Mouse (Mus musculus) spleen, postnatal 4 days (tissue): ENCODE results near the gene Nav2.
A peak's percentile ranks its signal among the peaks of the same experiment; 100 is the strongest.

Source experiments
- DNase-seq, 2 experiments: peaks; one replicate each; pipeline ENCODE4 v3.0.0; 2022; ENCODE audit warnings: low spot score in 2 of 2

Nav2 gene

DNA sequence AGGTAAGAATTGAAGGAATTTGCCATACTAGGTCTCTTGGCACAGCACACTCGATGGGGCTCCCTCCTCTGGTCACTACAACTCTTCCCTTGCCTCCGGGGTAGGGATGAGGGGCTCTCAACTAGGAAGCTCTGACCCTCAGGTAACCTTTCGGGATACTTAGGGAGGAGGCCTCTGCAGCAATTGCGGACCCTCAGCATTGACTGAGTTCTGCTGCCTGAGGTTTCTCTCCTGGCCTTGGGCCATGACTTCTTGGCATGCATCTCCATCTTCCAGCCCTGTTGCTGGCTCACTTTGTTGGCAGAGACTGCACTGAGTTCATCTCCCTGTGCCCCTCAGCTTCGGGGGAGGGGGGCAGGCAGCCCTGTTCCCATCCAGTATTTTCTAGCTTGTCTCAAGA is 650.4 kb downstream of the Nav2 start:
- no peak for DNase-seq

DNA sequence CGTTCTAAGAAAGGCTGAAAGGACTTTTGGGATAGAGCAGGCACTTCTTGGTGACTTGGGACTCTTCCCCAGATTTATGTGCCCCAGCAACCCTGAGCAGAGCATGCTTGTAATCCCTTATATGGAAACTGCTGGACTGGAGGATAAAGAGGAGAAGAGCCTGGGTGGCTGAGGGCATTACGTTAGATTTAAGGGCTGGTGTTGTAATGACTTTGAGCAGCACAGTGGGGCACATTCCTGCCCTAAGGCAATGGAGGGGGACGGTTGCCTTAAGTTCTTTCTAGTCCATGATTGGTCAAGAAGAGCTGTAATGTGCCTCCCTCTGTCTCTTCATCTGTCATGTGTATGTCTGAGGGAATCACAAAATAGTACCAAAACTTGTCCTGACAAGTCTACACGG is 651.5 kb downstream of the Nav2 start:
- DNase-seq: no peak

DNA sequence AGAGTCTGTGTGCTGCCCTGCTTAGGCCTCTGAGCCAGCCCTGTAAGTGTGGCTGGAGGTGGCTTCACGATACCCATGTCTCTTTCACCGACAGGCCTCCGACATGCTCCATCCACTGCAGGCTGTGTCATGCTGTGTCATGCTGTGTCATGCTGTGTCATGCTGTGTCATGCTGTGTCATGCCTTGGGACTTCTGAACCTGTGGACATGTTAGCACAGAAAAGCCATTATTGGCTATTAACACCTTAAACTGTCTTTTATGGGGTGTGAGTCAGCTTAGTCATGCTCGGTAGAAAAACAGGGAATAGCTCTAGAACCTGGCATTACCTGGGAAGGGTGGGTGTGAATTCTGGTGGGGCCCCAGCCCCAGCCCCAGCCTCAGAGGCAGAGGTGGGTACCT is 653.9 kb downstream of the Nav2 start:
- no peak for DNase-seq

DNA sequence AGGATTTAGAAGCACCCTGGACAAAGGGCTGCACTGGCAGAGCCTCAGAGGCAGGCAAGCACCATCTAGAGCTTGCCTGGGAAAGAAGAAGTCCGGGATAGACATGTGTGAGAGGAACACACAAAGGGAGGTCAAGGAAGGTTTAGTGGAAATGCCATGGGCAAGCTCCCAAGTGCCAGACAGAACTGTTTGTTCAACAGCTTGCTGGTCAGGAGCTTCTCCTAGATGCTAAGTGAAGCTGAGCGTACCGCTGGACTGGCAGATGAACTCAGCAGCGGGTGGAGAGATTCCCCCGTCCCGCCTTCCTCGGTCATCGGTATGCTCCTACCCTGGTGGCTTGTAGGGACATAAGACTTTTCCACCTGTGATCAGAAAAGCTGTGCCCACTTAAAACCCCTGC is 654.3 kb downstream of the Nav2 start:
- no peak for DNase-seq

GRCm38 (mm10) chr7:49565084-49565483 is 656.6 kb downstream of the Nav2 start:
- no peak for DNase-seq

- DNase-seq: no peak
These were observed 657.3 kb downstream of the Nav2 start for GRCm38 (mm10) chr7:49565798-49566197.

DNA sequence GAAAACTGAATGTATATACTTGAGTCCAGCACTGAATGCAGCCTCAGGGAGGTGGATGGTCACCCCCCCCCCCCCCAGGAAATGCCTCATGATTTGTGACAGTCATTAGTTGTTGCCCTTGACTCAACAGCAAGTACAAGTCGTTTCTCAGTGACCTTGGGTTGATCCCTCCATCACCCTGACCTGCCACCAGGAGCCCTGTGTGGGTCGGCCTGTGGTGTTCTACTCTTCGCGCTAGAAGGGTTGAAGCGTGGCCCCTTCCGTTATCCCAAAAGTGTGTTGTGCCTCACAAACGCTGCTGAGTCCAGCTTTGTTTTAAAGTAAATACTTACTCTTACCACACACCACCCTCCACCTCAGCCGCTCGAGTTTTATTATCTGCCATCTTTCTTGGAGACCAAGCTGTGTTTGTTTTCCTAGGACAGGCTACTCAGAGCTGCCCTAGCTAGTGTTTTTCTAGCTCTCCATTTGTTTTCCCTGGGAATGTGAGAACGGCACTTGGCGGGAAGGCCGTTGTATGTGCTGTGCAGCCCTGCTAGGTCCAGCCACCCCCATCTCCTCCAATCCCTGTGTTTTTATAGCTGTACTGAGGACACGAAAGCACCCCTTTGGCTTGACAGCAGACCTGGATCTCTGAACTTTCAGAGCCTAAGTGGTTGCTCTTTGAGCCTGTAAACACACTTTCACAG is 659.0 kb downstream of the Nav2 start:
- DNase-seq: no peak

DNA sequence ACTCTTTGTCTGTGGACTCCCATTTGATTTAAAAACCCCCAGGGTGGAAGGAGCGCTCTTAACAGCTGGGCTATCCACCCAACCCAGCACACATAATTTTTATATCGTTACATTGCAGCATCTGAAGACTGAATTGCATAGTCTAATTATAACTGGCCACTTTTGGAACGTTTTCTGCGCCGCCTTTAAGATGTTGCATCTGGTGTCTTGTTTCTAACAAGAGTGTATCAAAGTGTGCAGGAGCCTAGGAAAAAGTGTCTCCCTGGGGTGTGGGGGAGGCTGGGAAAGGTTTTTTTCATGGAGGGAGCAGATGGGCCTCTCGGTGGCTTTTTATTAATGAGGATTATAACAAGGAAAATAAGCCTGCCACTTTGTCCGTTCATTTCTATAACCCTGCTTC is 661.1 kb downstream of the Nav2 start:
- no peak for DNase-seq

DNA sequence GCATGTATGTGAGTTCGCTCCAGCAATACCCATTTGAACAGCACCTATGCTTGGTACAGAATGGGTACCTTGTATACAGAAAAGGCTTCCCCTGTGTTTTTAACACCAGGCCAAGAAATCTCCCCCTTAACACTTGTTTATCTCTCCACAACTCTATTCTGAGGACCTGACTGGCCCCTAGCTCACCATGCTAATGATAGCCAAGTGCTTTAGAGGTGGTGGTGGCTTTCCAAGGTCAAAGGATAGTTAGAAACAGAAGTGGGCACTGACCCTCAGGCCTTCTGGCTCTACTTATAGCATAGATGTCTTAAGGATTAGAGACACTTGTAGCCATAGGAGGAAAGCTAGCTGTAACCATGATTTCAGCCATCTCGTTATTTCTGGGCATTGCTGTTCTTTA is 663.1 kb downstream of the Nav2 start:
- no peak for DNase-seq

- no peak for DNase-seq
These were observed 666.7 kb downstream of the Nav2 start for GRCm38 (mm10) chr7:49575226-49575625.

DNA sequence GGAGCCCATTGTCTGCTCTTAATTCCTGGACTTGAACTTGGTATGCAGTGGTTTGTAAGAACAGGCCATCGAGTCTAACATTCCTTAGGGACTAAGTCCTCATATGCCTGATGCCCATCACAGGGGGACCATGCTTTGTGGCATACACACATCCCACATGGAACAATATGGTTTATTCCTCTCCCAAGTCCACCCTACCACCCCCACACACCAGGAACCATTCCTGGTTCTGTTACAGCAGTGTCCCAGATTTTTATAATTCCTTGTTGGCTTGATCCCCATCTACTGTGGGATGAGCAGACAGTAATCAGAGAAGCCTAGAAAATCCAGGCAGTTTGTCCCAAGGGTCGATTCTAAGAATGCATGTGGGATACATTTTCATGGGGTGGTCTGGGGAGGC is 668.6 kb downstream of the Nav2 start:
- no peak for DNase-seq

- no peak for DNase-seq
These were observed 673.4 kb downstream of the Nav2 start for GRCm38 (mm10) chr7:49581951-49582350.

GRCm38 (mm10) chr7:49582551-49582950 is 674.0 kb downstream of the Nav2 start:
- no peak for DNase-seq

GRCm38 (mm10) chr7:49583176-49583575 is 674.7 kb downstream of the Nav2 start:
- DNase-seq: no peak

GRCm38 (mm10) chr7:49586530-49587120 is 678.1 kb downstream of the Nav2 start:
- no peak for DNase-seq

GRCm38 (mm10) chr7:49589635-49590034 is 681.1 kb downstream of the Nav2 start:
- DNase-seq: no peak

DNA sequence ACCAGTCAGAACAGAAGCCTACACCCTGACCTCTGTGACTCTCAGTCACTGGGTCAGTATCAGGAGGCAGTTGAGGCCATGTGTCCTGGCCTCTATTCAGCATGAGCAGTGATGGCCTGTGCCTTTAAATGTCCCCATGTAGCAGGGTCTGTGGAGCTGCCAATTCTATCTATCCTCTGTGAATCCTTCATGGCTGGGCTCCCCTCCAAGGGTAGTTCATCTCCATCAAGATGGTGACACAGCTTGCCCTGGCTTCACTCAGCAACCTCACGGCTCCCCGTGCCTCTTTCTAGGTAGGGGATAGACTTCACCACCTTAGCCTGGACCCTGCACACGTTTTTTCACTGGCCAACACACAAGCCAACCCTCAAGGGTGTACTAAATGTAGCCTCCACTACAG is 689.3 kb downstream of the Nav2 start:
- DNase-seq: no peak

- no peak for DNase-seq
These were observed 689.7 kb downstream of the Nav2 start for GRCm38 (mm10) chr7:49598225-49598624.

DNA sequence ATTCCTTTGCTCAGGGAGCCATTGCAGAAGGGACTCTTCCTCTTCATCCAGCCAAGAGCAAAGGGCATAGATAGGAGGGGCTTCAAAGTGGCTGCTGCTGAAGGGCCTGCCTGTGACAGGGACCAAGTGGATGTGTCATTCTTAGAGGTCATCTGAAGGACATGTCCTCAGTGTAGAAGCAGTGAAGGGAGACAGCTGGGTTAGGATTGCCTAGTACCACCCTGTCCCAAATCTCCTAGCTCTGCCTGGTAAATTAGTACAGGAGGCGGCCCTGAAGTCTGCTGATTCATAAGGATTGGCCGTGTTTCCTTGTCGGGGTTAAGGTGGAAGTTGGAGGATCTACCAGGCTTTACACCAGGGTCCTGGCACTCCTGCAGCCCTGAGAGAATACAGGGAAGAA is 691.4 kb downstream of the Nav2 start:
- DNase-seq: no peak

DNA sequence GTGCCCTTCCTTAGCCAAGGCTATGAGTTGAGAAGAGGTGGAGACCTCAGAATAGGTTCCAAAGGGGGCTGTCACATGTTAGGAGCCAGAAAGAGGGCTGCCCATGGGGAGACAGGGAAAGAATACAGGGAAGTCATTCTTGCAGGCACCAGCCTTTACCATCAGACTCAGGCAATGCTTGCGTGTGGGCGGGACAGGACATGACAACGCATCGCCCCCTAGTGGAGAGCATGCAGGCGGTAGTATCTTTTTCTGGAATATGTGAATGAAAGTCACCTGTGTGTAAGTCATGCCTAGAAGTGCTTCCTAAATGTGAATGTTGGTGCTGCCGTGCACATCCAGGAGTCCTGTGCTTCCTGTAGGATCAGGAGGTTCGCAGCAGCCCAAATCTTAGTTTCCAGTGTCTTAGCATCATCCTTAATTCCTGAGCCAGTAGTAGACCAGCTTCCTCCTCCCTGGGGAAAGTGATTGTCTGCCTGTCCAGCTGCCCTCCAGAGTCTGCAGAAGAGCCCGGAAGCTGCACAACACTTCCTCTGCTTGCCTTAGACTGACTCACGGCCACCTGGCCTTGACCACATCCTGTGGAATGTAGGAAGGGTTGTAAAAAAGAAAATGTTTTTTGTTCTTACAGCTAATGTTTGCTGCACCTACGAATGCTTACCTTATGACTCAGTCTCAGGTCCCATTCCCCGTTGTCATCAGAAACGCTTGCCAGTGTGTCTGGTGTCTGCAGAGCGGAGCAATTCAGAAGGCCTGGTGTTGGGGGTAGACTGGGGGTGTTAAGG is 692.9 kb downstream of the Nav2 start:
- peak; percentile 54 to 83 for DNase-seq

DNA sequence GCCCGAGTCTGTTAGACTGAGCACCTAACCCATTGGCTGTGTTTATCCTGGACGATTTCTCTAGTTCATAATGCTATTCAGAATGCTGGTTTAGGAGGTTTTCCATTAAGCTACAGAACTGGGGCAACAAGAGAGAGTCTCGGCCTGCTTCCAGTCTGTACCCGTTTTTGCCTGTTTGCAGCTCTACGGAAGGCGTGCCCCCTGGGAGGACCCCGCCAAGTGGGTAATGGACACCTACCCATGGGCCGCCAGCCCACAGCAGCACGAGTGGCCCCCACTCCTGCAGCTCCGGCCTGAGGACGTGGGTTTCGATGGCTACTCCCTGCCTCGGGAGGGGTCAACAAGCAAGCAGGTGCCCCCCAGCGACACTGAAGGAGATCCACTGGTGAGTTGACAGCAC is 695.7 kb downstream of the Nav2 start:
- no peak for DNase-seq

DNA sequence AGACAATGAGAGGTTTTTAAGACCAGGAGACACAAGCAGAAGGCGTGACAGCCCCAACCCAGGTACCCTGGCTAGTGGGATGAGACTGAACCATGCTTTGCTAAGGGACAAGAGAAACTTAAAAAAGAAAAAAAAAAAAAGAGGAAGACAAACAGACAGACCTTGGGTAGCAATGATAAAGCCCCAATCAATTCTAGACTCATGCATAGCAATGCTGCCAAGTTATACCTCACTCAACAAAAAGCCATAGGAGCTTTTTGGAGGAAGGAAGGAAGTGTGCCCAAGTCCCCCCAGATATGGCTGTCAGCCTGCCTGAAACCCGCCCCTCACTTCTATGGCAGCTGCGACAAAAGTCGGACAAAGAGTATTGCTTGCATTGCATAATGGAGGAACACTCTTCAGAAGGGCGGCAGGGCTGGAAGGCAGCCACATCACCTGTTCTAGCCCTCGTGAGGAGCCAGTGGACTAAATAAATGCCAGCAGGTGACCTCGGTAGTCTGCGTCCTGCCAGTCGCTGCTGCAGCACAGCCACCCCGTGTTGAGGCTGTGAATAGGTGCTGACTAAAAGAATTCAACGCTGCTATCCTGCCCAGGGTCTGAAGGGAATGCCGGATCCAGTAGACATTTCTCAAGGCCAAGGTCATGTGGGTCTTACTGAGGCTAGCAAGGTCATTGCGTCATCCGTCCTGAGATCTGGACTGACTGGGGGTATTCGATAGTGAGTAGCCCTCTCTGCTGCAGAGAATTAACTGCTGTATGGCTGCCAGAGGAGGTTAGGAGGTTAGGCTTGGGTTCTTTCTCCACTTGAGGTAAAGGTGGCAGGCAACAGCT is 696.7 kb downstream of the Nav2 start:
- DNase-seq: no peak
